Mouse (Mus musculus) kidney, embryonic 16.5 days (tissue): ENCODE measurements around the gene Slc1a1. TPM values are rescaled to one million over a fixed set of nuclear protein-coding genes. Genes with fewer than 3 reads are reported as not detected.

Experiments used
- ATAC-seq: fragments of 200-750 bp; cut with Nextera tagmentation; 2 replicates; pipeline ENCODE4 v1.8.0; 2017; ENCODE audit warnings: moderate TSS enrichment; ENCODE audit not compliant: low FRiP score, low TSS enrichment
- H3K27ac ChIP-seq: fragments of 300-500 bp; sonication (generic); 2 replicates; pipeline ENCODE4 v1.5.1; 2014; ENCODE audit warnings: low read length
- H3K27me3 ChIP-seq: fragments of 300-500 bp; sonication (generic); 2 replicates; pipeline ENCODE4 v1.6.1; 2014; ENCODE audit warnings: low read length, control low read depth, mixed read lengths; ENCODE audit not compliant: insufficient read depth
- H3K36me3 ChIP-seq: fragments of 300-500 bp; sonication (generic); 2 replicates; pipeline ENCODE4 v1.6.1; 2014; ENCODE audit warnings: low read length, control low read depth, mixed read lengths; ENCODE audit not compliant: insufficient read depth
- H3K4me1 ChIP-seq: fragments of 300-500 bp; sonication (generic); 2 replicates; pipeline ENCODE4 v1.6.1; 2014; ENCODE audit warnings: low read length, control low read depth, mixed read lengths; ENCODE audit not compliant: insufficient read depth
- H3K4me2 ChIP-seq: fragments of 300-500 bp; sonication (generic); replicated peaks from 2 replicates; pipeline ENCODE4 v1.6.1; 2014; ENCODE audit warnings: low read depth, low read length
- H3K4me3 ChIP-seq: fragments of 300-500 bp; sonication (generic); 2 replicates; pipeline ENCODE4 v1.5.1; 2014; ENCODE audit warnings: mild to moderate bottlenecking, low read length
- H3K9ac ChIP-seq: fragments of 300-500 bp; sonication (generic); replicated peaks from 2 replicates; pipeline ENCODE4 v1.6.1; 2014; ENCODE audit warnings: low read length
- H3K9me3 ChIP-seq: fragments of 300-500 bp; sonication (generic); 2 replicates; pipeline ENCODE4 v1.6.1; 2016; ENCODE audit warnings: low read length, control low read depth
- WGBS: fragments of 180-500 bp; shearing (Covaris S2); extraction: QIAGEN DNeasy Blood & Tissue Kit; methylation state at CpG from one replicate; pipeline ENCODE4 v1.1.7; 2014; 5-methylcytosine and 5-hydroxymethylcytosine counted together
- polyA plus RNA-seq: library from polyadenylated mRNA; unstranded; fragments of >200 nt; fragmentation: Nextera tagmentation; extraction: Ambion mirVana; gene quantifications from 2 replicates; pipeline ENCODE4 v1.2.1, GENCODE M21; 2015

Slc1a1 gene
- polyA plus RNA-seq, 1 experiment from 2014 or later, result 7.9 TPM

GRCm38 (mm10) chr19:28818286-28818685, 16.6 kb upstream of the Slc1a1 start:
- Histone ChIP-seq H3K9ac (no peak overlapping the region), H3K4me3 (no peak overlapping the region), H3K4me2 (no peak overlapping the region), H3K36me3 (no peaks in the 10 kb centered on the region), H3K4me1 (no peaks in the 10 kb centered on the region), H3K27me3 (no peaks in the 10 kb centered on the region), H3K9me3 (no peaks in the 10 kb centered on the region), H3K27ac (no peak overlapping the region)
- WGBS, result 70% methylated on average over 4 of the region's 4 CpGs
- no peak for ATAC-seq

- no peak overlapping the region for H3K27ac ChIP-seq
- H3K36me3 ChIP-seq, result no peaks in the 10 kb centered on the region
- peak overlapping the region; percentile 28; the same call in 1 of the 2 replicates for H3K4me2 ChIP-seq
- ATAC-seq, result peak; percentile 54; the same call in 1 of the 2 replicates
- no peak overlapping the region for H3K9ac ChIP-seq
- WGBS, result 41% methylated on average over 15 of the region's 15 CpGs
- H3K9me3 ChIP-seq, result no peaks in the 10 kb centered on the region
- no peak overlapping the region for H3K4me3 ChIP-seq
- no peaks in the 10 kb centered on the region for H3K27me3 ChIP-seq
- no peaks in the 10 kb centered on the region for H3K4me1 ChIP-seq
Measured at GRCm38 (mm10) chr19:28827697-28828328, 7.0 kb upstream of the Slc1a1 start.

DNA sequence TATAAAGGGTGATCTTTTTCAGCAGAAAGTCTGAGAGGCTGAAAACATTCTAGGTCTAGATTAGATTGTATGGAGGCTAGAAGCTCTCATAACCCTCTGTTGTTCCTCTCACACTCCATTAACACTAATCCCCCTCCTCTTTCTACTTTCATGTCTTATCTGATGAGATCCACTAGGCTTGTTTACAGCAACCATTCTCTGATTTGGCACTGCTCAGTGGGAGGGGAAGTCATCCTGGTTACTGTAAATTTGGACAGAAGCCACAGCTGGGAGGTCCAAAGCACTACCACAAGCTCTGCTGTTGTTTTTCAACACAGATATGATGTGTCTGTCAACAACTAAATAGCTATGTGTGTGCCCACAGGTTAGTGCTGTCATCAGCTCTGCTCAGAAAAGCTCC, 3.5 kb upstream of the Slc1a1 start:
- no peak for ATAC-seq
- H3K36me3 ChIP-seq, result no peaks in the 10 kb centered on the region
- H3K4me2 ChIP-seq, result no peak overlapping the region
- no peak overlapping the region for H3K4me3 ChIP-seq
- no peaks in the 10 kb centered on the region for H3K9me3 ChIP-seq
- no peak overlapping the region for H3K27ac ChIP-seq
- peaks cover 16% of the 10 kb centered on the region for H3K4me1 ChIP-seq
- H3K9ac ChIP-seq, result no peak overlapping the region
- H3K27me3 ChIP-seq, result peaks cover 18% of the 10 kb centered on the region

DNA sequence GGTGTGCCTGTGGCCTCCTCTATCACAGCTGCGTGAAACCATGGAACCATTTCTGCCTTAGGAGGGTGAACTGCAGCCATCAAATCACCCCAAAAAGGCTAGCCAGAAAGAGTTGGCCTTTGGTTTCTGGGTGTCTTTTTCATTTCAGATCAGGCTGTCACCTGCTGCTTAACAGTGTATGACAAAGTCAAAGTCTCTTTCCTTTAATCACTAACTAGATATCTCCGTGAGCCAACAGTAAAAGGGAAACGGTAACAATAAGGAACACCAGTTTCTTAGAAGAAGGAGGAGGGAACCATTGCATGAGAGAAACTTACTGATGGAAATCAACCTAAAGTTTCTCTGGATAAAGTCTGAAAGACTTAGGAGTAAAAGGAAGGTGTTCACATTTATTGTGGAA, 2.2 kb upstream of the Slc1a1 start:
- 74% methylated on average over 3 of the region's 3 CpGs for WGBS

GRCm38 (mm10) chr19:28834388-28834787, 461 bp upstream of the Slc1a1 start:
- H3K9me3 ChIP-seq, result no peaks in the 10 kb centered on the region
- H3K27me3 ChIP-seq, result peaks cover 24% of the 10 kb centered on the region
- H3K4me2 ChIP-seq, result peak overlapping the region; percentile 100
- H3K27ac ChIP-seq, result no peak overlapping the region
- H3K9ac ChIP-seq, result no peak overlapping the region
- H3K4me3 ChIP-seq, result peak overlapping the region; percentile 65
- no peaks in the 10 kb centered on the region for H3K36me3 ChIP-seq
- 0 out of 2 replicates have a peak, but pooled peaks have one; percentile 8 for ATAC-seq
- H3K4me1 ChIP-seq, result peaks cover 17% of the 10 kb centered on the region
- 7% methylated on average over 10 of the region's 10 CpGs for WGBS

More for the DNA sequence above, 2.2 kb upstream of the Slc1a1 start:
- H3K4me2 ChIP-seq, result no peak overlapping the region
- no peak for ATAC-seq
- H3K27me3 ChIP-seq, result peaks cover 24% of the 10 kb centered on the region
- no peak overlapping the region for H3K9ac ChIP-seq
- H3K4me3 ChIP-seq, result no peak overlapping the region
- no peak overlapping the region for H3K27ac ChIP-seq
- H3K4me1 ChIP-seq, result peaks cover 16% of the 10 kb centered on the region
- H3K9me3 ChIP-seq, result no peaks in the 10 kb centered on the region
- no peaks in the 10 kb centered on the region for H3K36me3 ChIP-seq

DNA sequence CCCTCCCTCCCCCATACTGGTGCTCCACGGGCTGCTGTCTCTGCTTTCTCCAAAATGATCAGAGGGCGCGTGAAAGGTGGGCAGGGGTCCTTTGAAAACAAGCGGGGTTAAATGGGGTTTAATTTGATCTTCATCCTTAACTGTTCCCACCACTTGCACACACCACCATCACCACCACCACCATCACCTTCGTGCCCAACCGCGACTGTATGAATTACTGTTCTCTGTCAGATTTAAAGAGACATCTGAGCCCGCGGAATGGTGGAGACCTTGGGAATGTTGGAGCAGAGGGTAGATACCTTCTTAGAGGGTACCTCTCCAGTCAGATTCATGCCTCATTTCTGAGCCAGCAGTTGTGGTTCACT, 633 bp downstream of the Slc1a1 start:
- Histone ChIP-seq H3K27me3 (peaks cover 24% of the 10 kb centered on the region), H3K9ac (peak overlapping the region; percentile 60)
- 5% methylated on average over 9 of the region's 9 CpGs for WGBS

DNA sequence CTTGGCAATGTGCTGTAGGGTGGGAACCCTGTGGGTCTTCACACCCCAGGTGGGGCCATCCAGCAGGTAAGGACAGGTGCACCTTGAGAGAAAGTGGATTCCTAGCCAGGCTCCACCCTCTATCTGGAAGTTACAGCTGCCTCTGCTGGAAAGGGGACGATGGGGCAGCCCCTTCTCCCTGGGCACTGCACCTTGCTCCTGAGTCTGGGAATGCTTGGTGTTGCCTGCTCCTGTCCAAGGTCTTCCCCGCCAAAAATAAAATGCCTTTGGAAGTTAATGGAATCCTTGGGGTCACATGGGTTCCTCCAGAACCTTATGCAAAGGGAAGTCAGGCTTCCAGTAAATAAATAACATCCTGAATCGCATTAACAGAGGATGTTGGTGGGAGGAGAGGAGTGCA, 1.3 kb downstream of the Slc1a1 start:
- ATAC-seq, result peak; percentile 66

More for the DNA sequence above, 633 bp downstream of the Slc1a1 start:
- Histone ChIP-seq H3K4me3 (peak overlapping the region; percentile 65), H3K27ac (no peak overlapping the region), H3K36me3 (no peaks in the 10 kb centered on the region), H3K4me1 (peaks cover 19% of the 10 kb centered on the region), H3K4me2 (peak overlapping the region; percentile 100), H3K9me3 (no peaks in the 10 kb centered on the region)
- no peak for ATAC-seq

GRCm38 (mm10) chr19:28836651-28837410, 2.0 kb downstream of the Slc1a1 start:
- Histone ChIP-seq H3K9ac (no peak overlapping the region), H3K4me2 (no peak overlapping the region)
- no peak for ATAC-seq

More for the DNA sequence above, 1.3 kb downstream of the Slc1a1 start:
- Histone ChIP-seq H3K9ac (no peak overlapping the region), H3K36me3 (no peaks in the 10 kb centered on the region), H3K9me3 (no peaks in the 10 kb centered on the region), H3K4me2 (0 out of 2 replicates have a peak overlapping the region, but pooled peaks have one; percentile 100), H3K27me3 (peaks cover 24% of the 10 kb centered on the region), H3K4me1 (peaks cover 19% of the 10 kb centered on the region), H3K4me3 (no peak overlapping the region), H3K27ac (no peak overlapping the region)
- WGBS, result 38% methylated on average over 3 of the region's 3 CpGs

DNA sequence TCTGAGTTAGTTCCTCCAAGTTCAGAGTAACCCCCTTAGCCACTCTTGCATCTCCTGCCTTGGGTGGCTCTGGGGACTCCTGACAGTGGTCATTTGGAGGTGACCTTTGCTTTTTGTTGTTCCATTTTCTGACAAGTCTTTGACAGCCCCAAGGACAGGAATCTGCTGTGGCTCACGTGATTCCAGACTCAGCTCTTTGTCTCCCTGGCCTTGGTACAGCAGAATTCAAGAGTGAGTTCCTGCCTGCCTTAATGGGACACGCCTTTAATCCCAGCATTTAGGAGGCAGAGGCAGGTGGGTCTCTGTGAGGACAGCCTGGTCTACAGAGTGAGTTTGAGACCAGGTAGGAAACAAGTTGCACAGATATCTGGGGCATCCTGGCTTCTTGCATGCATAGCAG, 3.9 kb downstream of the Slc1a1 start:
- no peak overlapping the region for H3K27ac ChIP-seq
- H3K4me1 ChIP-seq, result peaks cover 19% of the 10 kb centered on the region
- whole genome bisulfite sequencing, result 63% methylated on average over 2 of the region's 2 CpGs

More at GRCm38 (mm10) chr19:28836651-28837410, 2.0 kb downstream of the Slc1a1 start:
- H3K4me3 ChIP-seq, result no peak overlapping the region
- WGBS, result 66% methylated on average over 11 of the region's 11 CpGs
- no peaks in the 10 kb centered on the region for H3K36me3 ChIP-seq
- H3K9me3 ChIP-seq, result no peaks in the 10 kb centered on the region
- H3K27me3 ChIP-seq, result peaks cover 24% of the 10 kb centered on the region
- peaks cover 19% of the 10 kb centered on the region for H3K4me1 ChIP-seq
- H3K27ac ChIP-seq, result 0 out of 2 replicates have a peak overlapping the region, but pooled peaks have one; percentile 3

More for the DNA sequence above, 3.9 kb downstream of the Slc1a1 start:
- ATAC-seq, result no peak
- H3K4me2 ChIP-seq, result no peak overlapping the region
- no peaks in the 10 kb centered on the region for H3K9me3 ChIP-seq
- H3K36me3 ChIP-seq, result no peaks in the 10 kb centered on the region
- H3K27me3 ChIP-seq, result peaks cover 21% of the 10 kb centered on the region
- no peak overlapping the region for H3K4me3 ChIP-seq
- H3K9ac ChIP-seq, result no peak overlapping the region
